Mouse (Mus musculus) cerebellum, adult 11 months (tissue): ENCODE measurements at regions not wholly inside any gene's neighbourhood (a gene's known extent, or its start where the extent isn't known, plus 50 kb on each side); places are given as distances from the start of the nearest gene placed in this dataset.

Experiments used
- DNase-seq: peaks from one replicate; pipeline ENCODE4 v3.0.0; 2022

GRCm38 (mm10) chr8:126538136-126538535 lies 55.6 kb downstream of the Irf2bp2 start:
- no peak for DNase-seq

GRCm38 (mm10) chr8:126536928-126537618 lies 56.7 kb downstream of the Irf2bp2 start:
- peak; percentile 81 for DNase-seq

- DNase-seq = no peak
These were observed 57.5 kb downstream of the Irf2bp2 start for GRCm38 (mm10) chr8:126536132-126536927.

DNA sequence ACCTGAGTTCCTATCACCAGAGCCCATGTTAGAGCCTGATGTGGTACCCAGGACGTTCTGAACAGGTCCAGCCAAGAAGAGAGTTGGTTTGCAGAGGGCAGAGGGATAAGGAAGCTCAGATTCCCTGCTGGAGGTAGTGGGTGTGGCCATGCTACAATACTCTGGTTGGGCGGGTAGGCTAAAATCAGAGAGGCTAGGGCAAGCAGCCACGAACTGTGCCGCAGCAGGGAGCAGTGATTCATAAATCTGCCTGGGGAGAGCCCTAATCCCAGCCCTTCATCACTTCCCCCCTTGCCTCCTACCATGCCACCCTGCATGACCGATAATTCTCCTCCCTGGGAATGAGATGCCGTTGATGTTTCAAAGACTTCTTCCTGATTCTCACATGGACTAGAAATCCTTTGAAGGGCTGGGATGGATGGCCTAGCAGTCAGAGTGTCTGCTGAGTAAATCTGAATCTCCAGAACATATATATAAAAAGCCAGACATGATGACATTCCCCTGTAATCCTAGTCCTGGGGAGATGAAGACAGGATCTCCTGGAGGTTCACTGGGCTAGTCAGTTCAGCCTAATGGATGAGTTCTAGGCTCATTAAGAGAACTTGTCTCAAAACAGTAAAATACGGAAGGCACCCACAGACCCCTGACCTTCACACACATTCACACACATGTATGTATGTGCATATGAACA lies 57.6 kb upstream of the Tarbp1 start:
- DNase-seq = no peak

DNA sequence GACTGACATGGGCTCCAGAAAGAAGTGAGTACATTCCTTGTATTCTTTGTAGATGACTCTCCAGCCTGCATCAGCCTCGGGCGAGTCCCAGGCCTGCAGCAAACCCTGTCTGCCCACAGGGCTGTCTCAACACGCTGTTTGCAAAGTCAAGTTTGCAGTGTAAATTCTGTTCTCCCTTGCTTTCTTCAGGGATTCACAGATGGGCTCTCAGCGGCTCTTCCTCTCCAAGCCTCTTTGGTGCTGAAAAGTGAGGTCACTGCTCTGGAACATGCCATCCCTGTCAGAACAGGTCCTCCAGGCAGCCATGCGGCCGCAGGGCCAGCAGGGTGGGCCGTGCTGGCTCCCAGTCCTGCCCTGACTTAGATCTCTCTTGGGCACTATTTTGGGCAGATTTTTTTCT lies 56.6 kb upstream of the Tarbp1 start:
- DNase-seq = no peak

GRCm38 (mm10) chr8:126529409-126529808 lies 54.5 kb upstream of the Tarbp1 start:
- DNase-seq = no peak

GRCm38 (mm10) chr8:126528434-126529080 lies 53.7 kb upstream of the Tarbp1 start:
- DNase-seq = no peak

- DNase-seq = no peak
These were observed 52.2 kb upstream of the Tarbp1 start for GRCm38 (mm10) chr8:126526864-126527571.

- no peak for DNase-seq
These were observed 50.7 kb upstream of the Tarbp1 start for GRCm38 (mm10) chr8:126525575-126525974.
